In genomic region chr5:72802851-72803250, GRCm38 (mm10) we compare ENCODE assay signal across 9 mouse cellular contexts. TPM values are rescaled to one million over a fixed set of nuclear protein-coding genes. Genes with fewer than 3 reads are reported as not detected.
DNase-seq lines count a peak whose midpoint lies in the region; ATAC-seq and TF ChIP-seq lines count a peak whose summit lies in the region.
"Had no signal": no experiment of that assay in that cellular context is flagged by ENCODE, and none has a peak within 500 bp of the region (broad histone marks: within the 10 kb centered on the region; RNA-seq: fewer than 3 reads in every experiment).

No protein-coding gene starts in this region.

- H3K27me3 ChIP-seq in intestine, embryonic 15.5 days (replicated peaks) = no peaks in the 10 kb centered on the region
- H3K27me3 ChIP-seq in forebrain, embryonic 16.5 days (replicated peaks; ENCODE audit: control insufficient read depth, insufficient read depth, low read length) = no peaks in the 10 kb centered on the region

- ATAC-seq in intestine, embryonic 15.5 days = no peak
- no peak for ATAC-seq in forebrain, embryonic 16.5 days

- WGBS in bone marrow, adult 2 months = 18% methylated on average over 5 of the region's 5 CpGs
- WGBS in intestine, embryonic 15.5 days = 62% methylated on average over 5 of the region's 5 CpGs
- WGBS in forebrain, embryonic 16.5 days = 61% methylated on average over 5 of the region's 5 CpGs

- H3K36me3 ChIP-seq in intestine, embryonic 15.5 days = no peaks in the 10 kb centered on the region
- H3K36me3 ChIP-seq in forebrain, embryonic 16.5 days (ENCODE audit: control insufficient read depth, insufficient read depth) = no peaks in the 10 kb centered on the region

- intact Hi-C loops in gastrocnemius, postnatal 36 days (cut with DNase I) = no loop called here
- intact Hi-C loops in heart, postnatal 10 days (cut with DNase I) = no loop called here
- intact Hi-C loops in left cerebral cortex, adult 2 months (cut with DNase I) = no loop called here

- no peak overlapping the region for H3K4me3 ChIP-seq in bone marrow, adult 2 months (replicated peaks; ENCODE audit: control insufficient read depth, low read depth, low read length)
- H3K4me3 ChIP-seq in left cerebral cortex, adult 2 months = no peak overlapping the region
- no peak overlapping the region for H3K4me3 ChIP-seq in intestine, embryonic 15.5 days (replicated peaks)
- H3K4me3 ChIP-seq in forebrain, embryonic 16.5 days (replicated peaks; ENCODE audit: low read length) = no peak overlapping the region

- no peaks in the 10 kb centered on the region for H3K9me3 ChIP-seq in intestine, embryonic 15.5 days
- no peaks in the 10 kb centered on the region for H3K9me3 ChIP-seq in forebrain, embryonic 16.5 days (ENCODE audit: control insufficient read depth, low read length)

- no peak for TF ChIP-seq POLR2A in bone marrow, adult 2 months (IDR thresholded peaks at IDR 0.05; ENCODE audit: borderline replicate concordance, control insufficient read depth, low read depth, low read length)

- peaks cover 3% of the 10 kb centered on the region; the same call in 1 of the 2 replicates for H3K4me1 ChIP-seq in bone marrow, adult 2 months (ENCODE audit: control insufficient read depth, insufficient read depth, low read length)
- no peaks in the 10 kb centered on the region for H3K4me1 ChIP-seq in intestine, embryonic 15.5 days (replicated peaks)
- H3K4me1 ChIP-seq in forebrain, embryonic 16.5 days (replicated peaks; ENCODE audit: control insufficient read depth, insufficient read depth, low read length) = no peaks in the 10 kb centered on the region

- H3K4me2 ChIP-seq in intestine, embryonic 15.5 days (replicated peaks) = no peak overlapping the region
- no peak overlapping the region for H3K4me2 ChIP-seq in forebrain, embryonic 16.5 days (ENCODE audit: low read length)
- H3K4me2 ChIP-seq: midbrain, embryonic 11.5 days had no signal

- H3K27ac ChIP-seq in bone marrow, adult 2 months (ENCODE audit: control insufficient read depth, insufficient read depth, low read depth, low read length, poor library complexity) = peak overlapping the region; percentile 30; the same call in 1 of the 2 replicates
- no peak overlapping the region for H3K27ac ChIP-seq in left cerebral cortex, adult 2 months
- no peak overlapping the region for H3K27ac ChIP-seq in intestine, embryonic 15.5 days
- H3K27ac ChIP-seq in forebrain, embryonic 16.5 days (ENCODE audit: low read length) = no peak overlapping the region

- H3K9ac ChIP-seq in intestine, embryonic 15.5 days = no peak overlapping the region
- H3K9ac ChIP-seq in forebrain, embryonic 16.5 days (replicated peaks; ENCODE audit: low read depth, low read length) = no peak overlapping the region

- TF ChIP-seq CTCF in bone marrow, adult 2 months (IDR thresholded peaks at IDR 0.05; ENCODE audit: control insufficient read depth, insufficient read depth, low read length) = no peak
- TF ChIP-seq CTCF in left cerebral cortex, adult 2 months (IDR thresholded peaks at IDR 0.05) = no peak

- peak; percentile 29 for DNase-seq in gastrocnemius, adult 18-20 months (ENCODE audit: low spot score)
- DNase-seq in gastrocnemius, postnatal 36 days = no peak
- DNase-seq in 416B (ENCODE audit: low read depth) = peak; percentile 91
- DNase-seq in heart, postnatal 10 days = peak; percentile 32 to 34
- DNase-seq in left cerebral cortex, adult 2 months (ENCODE audit: extremely low spot score in 1 of 2, low spot score in 2 of 2) = no peak

RNA-seq across cellular contexts. Expression of gene Txk, which starts 50.3 kb away (rescaled TPM):
- not detected for total RNA-seq in gastrocnemius, adult 18-20 months (2021)
- total RNA-seq in gastrocnemius, postnatal 36 days (2021) = under 1 TPM in 1 of 2 experiments, not detected in 1; 0.15 TPM
- polyA plus RNA-seq in bone marrow, adult 2 months (2011; ENCODE audit: insufficient read depth, insufficient read length, low replicate concordance, missing spikeins) = 2.5 and 4.7 TPM in 2 replicates
- total RNA-seq in heart, postnatal 10 days (2021) = under 1 TPM; 0.22 to 0.34 TPM
- under 1 TPM; 0.26 to 0.66 TPM for total RNA-seq in left cerebral cortex, adult 2 months (2021)
- 0.39 and 0.57 TPM in 2 replicates for polyA plus RNA-seq in intestine, embryonic 15.5 days (2015; fragmentation: Nextera tagmentation; extraction: Ambion mirVana)
- polyA plus RNA-seq in forebrain, embryonic 16.5 days (2015; fragmentation: Nextera tagmentation; extraction: Ambion mirVana) = 0.13 TPM in 1 of 2 replicates, not detected in the other
- polyA plus RNA-seq: midbrain, embryonic 11.5 days had no signal

Comparison
In these comparisons a context has a peak if more than half of its experiments do, and no peak if none do; other contexts are left out.
1. DNase-seq: peak in gastrocnemius, adult 18-20 months (single experiment), 416B (single experiment) and heart, postnatal 10 days (2 of 2); none in gastrocnemius, postnatal 36 days (0 of 2) and left cerebral cortex, adult 2 months (0 of 2).